Mouse (Mus musculus): ENCODE data around the gene Rab28. TPM values are rescaled to one million over a fixed set of nuclear protein-coding genes. Genes with fewer than 3 reads are reported as not detected.
A peak's percentile ranks its signal among the peaks of the same experiment; 100 is the strongest.
"Not testable (repeated sequence)": the region's sequence is repeated elsewhere in the genome, so short reads cannot be mapped to it uniquely, and the experiment has no call there.

Gene Rab28
- polyA plus RNA-seq, 1 experiment: 36.5 TPM

DNA sequence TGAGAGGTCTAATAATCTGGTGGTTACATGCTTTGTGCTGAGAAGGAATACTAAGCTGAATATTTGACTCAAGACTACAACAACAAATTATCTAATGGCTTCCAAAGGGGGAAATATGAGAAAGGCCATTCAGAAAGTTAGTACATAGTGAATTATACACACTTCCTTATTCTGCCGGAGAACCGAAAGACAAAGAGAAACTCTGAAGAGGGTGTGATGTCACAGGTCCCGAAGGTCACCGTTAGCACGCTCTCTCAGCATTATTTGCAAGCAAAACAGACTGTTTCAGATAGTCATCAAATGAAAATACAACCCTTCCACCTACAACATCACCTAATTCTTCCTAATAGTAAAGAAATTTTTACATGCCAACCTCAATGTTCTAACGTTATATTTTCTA is 30.9 kb upstream of the Rab28 start:
- DNase-seq: no peak
- TF ChIP-seq POLR2A (IDR thresholded peaks at IDR 0.05; ENCODE audit: borderline replicate concordance, extremely low read depth, low read depth, low read length) (no peak), CTCF (IDR thresholded peaks at IDR 0.05; ENCODE audit: insufficient read depth, low read length) (no peak)
- H3K4me1 ChIP-seq (ENCODE audit: control insufficient read depth, insufficient read depth, low read length): no peaks in the 10 kb centered on the region
- 47% methylated on average over 6 of the region's 6 CpGs for WGBS
- no peak overlapping the region for H3K4me3 ChIP-seq (replicated peaks; ENCODE audit: extremely low read depth, low read depth, low read length)

DNA sequence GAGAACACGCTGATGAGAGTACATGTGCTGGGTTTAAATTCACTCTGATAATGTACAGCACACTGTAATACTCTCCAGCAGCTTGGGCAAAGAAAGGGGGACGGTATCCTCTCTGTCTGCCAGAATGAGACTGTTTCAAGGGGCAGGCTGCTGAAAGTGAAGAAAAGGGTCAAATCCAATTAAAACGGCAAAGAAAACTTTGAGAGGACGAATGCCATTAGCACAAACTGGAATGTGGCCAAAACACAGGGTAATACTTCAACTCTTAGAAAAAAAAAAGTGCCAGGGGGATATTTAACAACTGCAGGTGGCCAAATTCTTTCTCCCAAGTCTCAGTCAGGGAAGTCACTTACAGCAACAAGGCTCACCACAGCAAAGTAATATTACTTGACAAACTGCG is 29.1 kb upstream of the Rab28 start:
- TF ChIP-seq POLR2A (IDR thresholded peaks at IDR 0.05; ENCODE audit: borderline replicate concordance, extremely low read depth, low read depth, low read length) (no peak), CTCF (IDR thresholded peaks at IDR 0.05; ENCODE audit: insufficient read depth, low read length) (no peak)
- Histone ChIP-seq H3K4me1 (ENCODE audit: control insufficient read depth, insufficient read depth, low read length) (no peaks in the 10 kb centered on the region), H3K4me3 (replicated peaks; ENCODE audit: extremely low read depth, low read depth, low read length) (no peak overlapping the region)
- DNase-seq: no peak
- WGBS: 54% methylated on average over 5 of the region's 5 CpGs

DNA sequence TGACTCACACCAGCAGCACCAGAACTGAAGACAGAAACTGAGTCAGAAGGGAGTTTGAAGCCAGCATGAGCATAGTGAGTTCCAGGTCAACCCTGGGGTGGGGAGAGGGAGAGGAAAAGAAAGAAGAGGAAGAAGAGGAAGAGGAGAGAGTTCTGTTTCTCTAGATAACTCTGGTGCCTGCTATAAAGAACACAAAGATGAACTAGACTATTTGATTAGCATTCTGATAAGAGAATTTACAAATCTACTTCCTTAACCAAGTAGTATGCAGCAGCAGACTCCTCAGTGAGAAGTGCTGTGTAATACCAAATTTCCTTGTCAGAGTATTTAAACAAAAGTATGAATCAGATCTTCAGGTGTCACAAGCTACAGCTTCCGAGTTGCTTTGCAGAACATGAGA is 19.1 kb upstream of the Rab28 start:
- WGBS: 32% methylated on average over 1 of the region's 1 CpGs
- no peak overlapping the region for H3K4me3 ChIP-seq (replicated peaks; ENCODE audit: extremely low read depth, low read depth, low read length)
- no peaks in the 10 kb centered on the region for H3K4me1 ChIP-seq (ENCODE audit: control insufficient read depth, insufficient read depth, low read length)
- DNase-seq: no peak
- TF ChIP-seq POLR2A (IDR thresholded peaks at IDR 0.05; ENCODE audit: borderline replicate concordance, extremely low read depth, low read depth, low read length) (no peak), CTCF (IDR thresholded peaks at IDR 0.05; ENCODE audit: insufficient read depth, low read length) (no peak)

DNA sequence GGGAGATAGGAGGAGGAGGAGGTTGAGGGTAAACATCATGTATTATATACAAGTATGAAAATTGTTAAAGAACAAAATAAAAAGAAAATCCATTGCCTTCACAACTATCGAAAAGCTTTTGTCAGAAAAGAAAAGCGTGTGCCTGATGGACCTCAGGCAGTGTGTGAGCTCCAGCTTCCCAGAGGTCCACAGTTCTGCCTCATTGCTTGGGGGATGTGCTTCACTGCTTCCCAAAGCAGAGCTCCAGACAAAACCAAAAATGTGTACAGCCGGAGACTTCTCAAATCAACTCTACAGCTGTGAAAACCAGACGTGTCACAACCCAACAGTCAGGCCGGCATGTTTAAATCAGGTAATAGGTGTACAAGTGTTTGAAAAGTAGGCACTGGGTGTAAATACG is 17.6 kb upstream of the Rab28 start:
- 73% methylated on average over 6 of the region's 6 CpGs for WGBS
- H3K4me3 ChIP-seq (replicated peaks; ENCODE audit: extremely low read depth, low read depth, low read length): no peak overlapping the region
- TF ChIP-seq POLR2A (IDR thresholded peaks at IDR 0.05; ENCODE audit: borderline replicate concordance, extremely low read depth, low read depth, low read length): no peak
- no peak for TF ChIP-seq CTCF (IDR thresholded peaks at IDR 0.05; ENCODE audit: insufficient read depth, low read length)
- H3K4me1 ChIP-seq (ENCODE audit: control insufficient read depth, insufficient read depth, low read length): no peaks in the 10 kb centered on the region
- no peak for DNase-seq

DNA sequence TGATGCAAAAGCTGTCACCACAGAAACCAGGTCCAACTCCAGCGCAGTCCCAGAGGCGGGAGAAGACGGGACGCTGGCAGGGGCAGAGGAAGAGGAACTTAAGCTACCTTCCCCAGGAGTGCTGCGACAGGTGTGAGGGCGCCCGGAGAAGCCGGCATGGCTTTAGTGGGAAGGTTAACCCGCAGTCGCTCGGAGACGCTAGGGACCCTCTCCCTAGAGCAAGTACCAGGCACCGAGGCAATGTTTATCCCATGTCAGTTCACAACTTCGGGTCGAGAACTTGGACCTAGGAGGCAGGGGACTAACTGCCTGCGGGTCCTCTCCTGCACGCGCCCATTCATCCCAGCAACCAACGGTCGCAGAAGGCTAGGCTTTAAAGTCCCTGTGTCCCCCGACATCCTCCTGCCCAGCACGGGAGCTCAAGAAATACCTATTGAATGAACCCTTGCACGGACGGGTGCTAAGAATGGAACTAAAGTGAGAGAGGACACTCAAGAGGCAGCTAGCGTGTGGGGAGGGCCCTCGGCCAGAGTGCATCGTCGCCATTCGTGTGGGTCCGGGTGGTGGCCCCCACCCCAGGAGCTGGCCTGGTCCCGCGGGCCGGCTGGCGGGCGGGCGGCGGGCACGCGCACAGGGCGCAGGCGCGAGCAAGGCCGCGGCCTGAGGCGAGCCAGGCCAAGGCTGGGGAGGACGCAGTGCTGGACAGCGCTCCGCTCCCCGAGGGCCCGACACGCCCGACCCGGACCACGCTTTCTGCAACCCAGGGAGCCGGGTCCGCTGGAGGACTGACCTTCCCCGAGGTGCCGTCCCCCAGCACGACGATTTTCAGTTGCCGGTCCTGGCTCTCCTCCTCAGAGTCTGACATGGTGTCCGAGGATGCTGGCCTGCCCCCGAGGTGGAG is 592 bp downstream of the Rab28 start:
- Histone ChIP-seq H3K4me1 (ENCODE audit: control insufficient read depth, insufficient read depth, low read length) (peaks cover 2% of the 10 kb centered on the region; the same call in 1 of the 2 replicates), H3K4me3 (replicated peaks; ENCODE audit: extremely low read depth, low read depth, low read length) (peak overlapping the region; percentile 90)
- WGBS: under 1% methylated on average over 63 of the region's 63 CpGs
- peak; percentile 20 for DNase-seq
- TF ChIP-seq POLR2A (IDR thresholded peaks at IDR 0.05; ENCODE audit: borderline replicate concordance, extremely low read depth, low read depth, low read length) (no peak), CTCF (IDR thresholded peaks at IDR 0.05; ENCODE audit: insufficient read depth, low read length) (no peak)

DNA sequence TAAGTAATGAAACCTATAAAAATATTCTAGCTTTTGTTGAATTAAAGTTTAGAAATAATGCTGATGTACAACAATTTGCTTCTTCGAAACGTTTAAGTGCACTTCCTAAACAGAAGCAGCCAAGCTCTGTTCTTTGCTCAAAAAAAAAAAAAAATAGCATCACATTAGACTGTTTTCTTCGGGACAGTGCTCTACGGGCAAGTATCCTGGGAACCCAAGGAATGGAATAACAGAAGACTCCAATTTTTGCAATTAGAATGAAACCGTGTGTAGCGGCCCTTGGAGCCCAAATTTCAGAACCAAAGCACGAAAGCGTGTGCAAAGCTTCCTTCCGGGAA is 1.2 kb downstream of the Rab28 start:
- no peak for DNase-seq
- WGBS: 6% methylated on average over 9 of the region's 9 CpGs
- Histone ChIP-seq H3K4me1 (ENCODE audit: control insufficient read depth, insufficient read depth, low read length) (peaks cover 2% of the 10 kb centered on the region; the same call in 1 of the 2 replicates), H3K4me3 (replicated peaks; ENCODE audit: extremely low read depth, low read depth, low read length) (peak overlapping the region; percentile 90)
- TF ChIP-seq POLR2A (IDR thresholded peaks at IDR 0.05; ENCODE audit: borderline replicate concordance, extremely low read depth, low read depth, low read length) (no peak), CTCF (IDR thresholded peaks at IDR 0.05; ENCODE audit: insufficient read depth, low read length) (no peak)

DNA sequence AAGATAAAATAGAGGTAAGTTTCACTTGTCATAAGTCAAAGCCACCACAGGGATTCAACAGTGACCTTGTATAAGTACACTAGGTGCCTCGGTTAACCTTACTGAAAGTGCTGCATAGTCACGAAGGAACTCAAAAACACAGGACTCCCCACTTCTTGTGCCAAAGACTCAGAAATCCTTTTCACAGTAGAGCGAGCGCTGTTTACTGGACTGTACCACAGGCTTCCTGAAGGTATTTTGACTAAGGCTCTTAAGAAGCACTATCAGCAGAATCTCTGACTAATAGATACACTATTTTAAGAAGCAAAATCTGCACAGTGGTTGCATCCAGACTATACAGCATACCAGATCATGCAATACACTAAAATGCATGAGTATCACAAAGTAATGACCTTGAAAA is 6.9 kb downstream of the Rab28 start:
- H3K4me1 ChIP-seq (ENCODE audit: control insufficient read depth, insufficient read depth, low read length); DNase-seq; H3K4me3 ChIP-seq (replicated peaks; ENCODE audit: extremely low read depth, low read depth, low read length): not testable (repeated sequence)
- WGBS: 83% methylated on average over 4 of the region's 4 CpGs

DNA sequence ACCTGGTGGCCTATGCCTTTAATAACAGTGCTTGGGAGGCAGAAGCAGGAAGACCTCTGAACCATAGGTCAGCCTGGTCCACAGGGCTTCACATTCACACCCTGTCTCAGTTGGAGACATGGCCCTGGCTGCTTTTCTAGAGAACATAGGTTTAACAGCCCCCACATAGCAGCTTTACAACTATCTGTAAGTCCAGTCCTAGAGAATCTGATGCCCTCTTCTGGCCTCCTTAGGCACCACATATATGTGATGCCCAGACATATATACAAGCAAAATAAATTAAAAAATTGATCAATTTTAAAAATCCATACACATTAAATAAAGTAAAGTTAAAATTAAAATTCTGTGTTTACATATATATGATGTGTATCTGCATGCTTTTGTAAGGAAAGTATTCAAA is 10.0 kb downstream of the Rab28 start:
- no peak overlapping the region for H3K4me3 ChIP-seq (replicated peaks; ENCODE audit: extremely low read depth, low read depth, low read length)
- TF ChIP-seq POLR2A (IDR thresholded peaks at IDR 0.05; ENCODE audit: borderline replicate concordance, extremely low read depth, low read depth, low read length): no peak
- no peak for TF ChIP-seq CTCF (IDR thresholded peaks at IDR 0.05; ENCODE audit: insufficient read depth, low read length)
- no peaks in the 10 kb centered on the region for H3K4me1 ChIP-seq (ENCODE audit: control insufficient read depth, insufficient read depth, low read length)
- no peak for DNase-seq

DNA sequence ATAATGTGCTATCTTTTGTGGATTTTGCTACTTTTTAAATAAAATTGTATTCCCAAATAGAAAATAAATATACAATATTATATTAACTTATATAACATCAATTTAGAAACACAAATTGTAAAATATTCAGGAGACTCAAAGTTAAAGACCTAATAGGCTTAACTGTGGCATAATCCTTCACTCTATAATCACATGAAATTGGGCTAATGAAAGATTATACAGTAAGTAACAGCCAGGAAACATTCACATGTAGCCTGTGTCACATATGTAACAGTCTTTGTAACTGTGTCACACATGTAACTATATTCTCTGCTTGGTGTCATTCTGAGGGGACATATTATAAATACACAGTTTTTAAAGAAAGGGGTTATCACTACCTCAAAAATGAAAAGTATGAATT is 22.9 kb downstream of the Rab28 start:
- Histone ChIP-seq H3K4me1 (ENCODE audit: control insufficient read depth, insufficient read depth, low read length) (no peaks in the 10 kb centered on the region), H3K4me3 (replicated peaks; ENCODE audit: extremely low read depth, low read depth, low read length) (no peak overlapping the region)
- no peak for DNase-seq
- TF ChIP-seq CTCF (IDR thresholded peaks at IDR 0.05; ENCODE audit: insufficient read depth, low read length): no peak
- no peak for TF ChIP-seq POLR2A (IDR thresholded peaks at IDR 0.05; ENCODE audit: borderline replicate concordance, extremely low read depth, low read depth, low read length)

DNA sequence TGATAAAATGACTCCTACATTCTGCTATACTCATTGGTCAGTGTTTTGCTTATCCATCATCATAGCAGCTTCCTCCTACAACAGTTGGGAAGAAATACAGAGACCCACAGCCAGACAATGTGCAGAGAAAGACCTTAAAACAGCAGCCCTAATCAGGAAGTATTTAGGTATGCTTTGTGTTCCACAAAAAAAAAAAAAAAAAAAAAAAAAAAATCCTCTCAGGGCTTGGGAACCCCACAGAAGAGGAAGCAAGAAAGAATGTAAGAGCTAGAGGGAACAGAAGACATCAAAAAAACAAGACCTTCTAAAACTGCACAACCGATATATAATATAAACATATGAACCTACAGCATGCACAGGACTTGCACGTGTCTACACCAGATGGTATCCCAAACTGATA is 24.0 kb downstream of the Rab28 start:
- TF ChIP-seq CTCF (IDR thresholded peaks at IDR 0.05; ENCODE audit: insufficient read depth, low read length) (no peak), POLR2A (IDR thresholded peaks at IDR 0.05; ENCODE audit: borderline replicate concordance, extremely low read depth, low read depth, low read length) (no peak)
- DNase-seq: no peak
- WGBS: 91% methylated on average over 2 of the region's 2 CpGs
- Histone ChIP-seq H3K4me3 (replicated peaks; ENCODE audit: extremely low read depth, low read depth, low read length) (no peak overlapping the region), H3K4me1 (ENCODE audit: control insufficient read depth, insufficient read depth, low read length) (no peaks in the 10 kb centered on the region)

Data from lung, adult 2 months (tissue).